Mouse (Mus musculus) heart, embryonic 12.5 days (tissue): Measurements from ENCODE around the gene Tiparp. TPM values are rescaled to one million over a fixed set of nuclear protein-coding genes. Genes with fewer than 3 reads are reported as not detected.

Experiments used
- ATAC-seq: fragments of 200-750 bp; cut with Nextera tagmentation; 2 replicates; pipeline ENCODE4 v1.8.0; 2017; ENCODE audit warnings: moderate TSS enrichment, moderate library complexity; ENCODE audit not compliant: insufficient number of reproducible peaks, low FRiP score
- H3K27ac ChIP-seq: fragments of 300-500 bp; sonication (generic); 2 replicates; pipeline ENCODE4 v1.5.1; 2016; ENCODE audit warnings: mild to moderate bottlenecking, moderate library complexity; ENCODE audit not compliant: poor library complexity, severe bottlenecking
- H3K27me3 ChIP-seq: fragments of 300-500 bp; sonication (generic); replicated peaks from 2 replicates; pipeline ENCODE4 v1.6.1; 2016; ENCODE audit warnings: mild to moderate bottlenecking, moderate library complexity
- H3K36me3 ChIP-seq: fragments of 300-500 bp; sonication (generic); 2 replicates; pipeline ENCODE4 v1.6.1; 2016; ENCODE audit warnings: mild to moderate bottlenecking, moderate library complexity
- H3K4me1 ChIP-seq: fragments of 300-500 bp; sonication (generic); replicated peaks from 2 replicates; pipeline ENCODE4 v1.6.1; 2016; ENCODE audit warnings: mild to moderate bottlenecking
- H3K4me2 ChIP-seq: fragments of 300-500 bp; sonication (generic); 2 replicates; pipeline ENCODE4 v1.6.1; 2016; ENCODE audit warnings: mild to moderate bottlenecking, moderate library complexity
- H3K4me3 ChIP-seq: fragments of 300-500 bp; sonication (generic); 2 replicates; pipeline ENCODE4 v1.5.1; 2016; ENCODE audit warnings: mild to moderate bottlenecking
- H3K9ac ChIP-seq: fragments of 300-500 bp; sonication (generic); 2 replicates; pipeline ENCODE4 v1.6.1; 2016; ENCODE audit warnings: mild to moderate bottlenecking, moderate library complexity
- H3K9me3 ChIP-seq: fragments of 300-500 bp; sonication (generic); replicated peaks from 2 replicates; pipeline ENCODE4 v1.6.1; 2016; ENCODE audit warnings: mild to moderate bottlenecking, moderate library complexity
- WGBS: fragments of 180-500 bp; shearing (Covaris S2); methylation state at CpG from one replicate; pipeline ENCODE4 v1.1.7; 2016; 5-methylcytosine and 5-hydroxymethylcytosine counted together
- polyA plus RNA-seq: library from polyadenylated mRNA; unstranded; fragments of >200 nt; fragmentation: Nextera tagmentation; extraction: Ambion mirVana; gene quantifications from 2 replicates; pipeline ENCODE4 v1.2.1, GENCODE M21; 2016

Tiparp gene
- polyA plus RNA-seq, 1 experiment from 2014 or later: 36.3 TPM

GRCm38 (mm10) chr3:65585291-65585690 is 57.1 kb downstream of the Tiparp start:
- WGBS: 80% methylated on average over 8 of the region's 8 CpGs
- Histone ChIP-seq H3K4me3 (no peak overlapping the region), H3K27ac (no peak overlapping the region)

GRCm38 (mm10) chr3:65585823-65586482 is 57.7 kb downstream of the Tiparp start:
- Histone ChIP-seq H3K27me3 (no peaks in the 10 kb centered on the region), H3K36me3 (no peaks in the 10 kb centered on the region), H3K4me1 (peaks cover 9% of the 10 kb centered on the region; the same call in 1 of the 2 replicates), H3K4me3 (peak overlapping the region; percentile 41), H3K27ac (no peak overlapping the region), H3K9me3 (no peaks in the 10 kb centered on the region), H3K4me2 (peak overlapping the region; percentile 67), H3K9ac (peak overlapping the region; percentile 30)
- 29% methylated on average over 16 of the region's 16 CpGs for whole genome bisulfite sequencing
- ATAC-seq: no peak

More at GRCm38 (mm10) chr3:65585291-65585690, 57.1 kb downstream of the Tiparp start:
- Histone ChIP-seq H3K9ac (no peak overlapping the region), H3K9me3 (no peaks in the 10 kb centered on the region), H3K4me2 (no peak overlapping the region), H3K36me3 (no peaks in the 10 kb centered on the region), H3K4me1 (peaks cover 9% of the 10 kb centered on the region; the same call in 1 of the 2 replicates), H3K27me3 (no peaks in the 10 kb centered on the region)
- no peak for ATAC-seq

- Histone ChIP-seq H3K36me3 (no peaks in the 10 kb centered on the region), H3K9ac (peak overlapping the region; percentile 30; the same call in 1 of the 2 replicates), H3K27me3 (no peaks in the 10 kb centered on the region), H3K27ac (peak overlapping the region; percentile 8; the same call in 1 of the 2 replicates), H3K9me3 (no peaks in the 10 kb centered on the region), H3K4me1 (peaks cover 9% of the 10 kb centered on the region; the same call in 1 of the 2 replicates), H3K4me2 (peak overlapping the region; percentile 67), H3K4me3 (peak overlapping the region; percentile 41)
- 9% methylated on average over 16 of the region's 16 CpGs for WGBS
- ATAC-seq: no peak
These were observed 58.3 kb downstream of the Tiparp start for GRCm38 (mm10) chr3:65586483-65586905.

GRCm38 (mm10) chr3:65586966-65587365 is 58.8 kb downstream of the Tiparp start:
- no peak overlapping the region; the same call in 1 of the 2 replicates for H3K9ac ChIP-seq
- H3K4me2 ChIP-seq: peak overlapping the region; percentile 67
- H3K4me1 ChIP-seq: peaks cover 9% of the 10 kb centered on the region; the same call in 1 of the 2 replicates
- WGBS: 83% methylated on average over 2 of the region's 2 CpGs
- H3K27ac ChIP-seq: no peak overlapping the region
- no peaks in the 10 kb centered on the region for H3K9me3 ChIP-seq
- no peak for ATAC-seq
- no peaks in the 10 kb centered on the region for H3K27me3 ChIP-seq
- H3K4me3 ChIP-seq: peak overlapping the region; percentile 41; the same call in 1 of the 2 replicates
- no peaks in the 10 kb centered on the region for H3K36me3 ChIP-seq

- H3K9me3 ChIP-seq: no peaks in the 10 kb centered on the region
- no peak overlapping the region for H3K9ac ChIP-seq
- H3K4me3 ChIP-seq: no peak overlapping the region
- ATAC-seq: no peak
- 63% methylated on average over 3 of the region's 3 CpGs for WGBS
- H3K4me2 ChIP-seq: no peak overlapping the region
- H3K27ac ChIP-seq: no peak overlapping the region
- H3K27me3 ChIP-seq: no peaks in the 10 kb centered on the region
- H3K36me3 ChIP-seq: no peaks in the 10 kb centered on the region
- peaks cover 9% of the 10 kb centered on the region; the same call in 1 of the 2 replicates for H3K4me1 ChIP-seq
These were observed 60.2 kb downstream of the Tiparp start for GRCm38 (mm10) chr3:65588424-65588823.

- Histone ChIP-seq H3K27me3 (no peaks in the 10 kb centered on the region), H3K9ac (no peak overlapping the region), H3K36me3 (no peaks in the 10 kb centered on the region), H3K4me1 (0 out of 2 replicates have a peak, but pooled peaks cover 1% of the 10 kb centered on the region), H3K4me2 (no peak overlapping the region), H3K27ac (no peak overlapping the region), H3K9me3 (no peaks in the 10 kb centered on the region), H3K4me3 (no peak overlapping the region)
- no peak for ATAC-seq
- 87% methylated on average over 6 of the region's 6 CpGs for WGBS
These were observed 64.6 kb downstream of the Tiparp start for GRCm38 (mm10) chr3:65592850-65593249.

GRCm38 (mm10) chr3:65594493-65594892 is 66.3 kb downstream of the Tiparp start:
- no peaks in the 10 kb centered on the region for H3K27me3 ChIP-seq
- H3K36me3 ChIP-seq: no peaks in the 10 kb centered on the region
- no peak overlapping the region for H3K4me3 ChIP-seq
- 0 out of 2 replicates have a peak, but pooled peaks cover 3% of the 10 kb centered on the region for H3K4me1 ChIP-seq
- ATAC-seq: no peak
- H3K9ac ChIP-seq: no peak overlapping the region
- H3K4me2 ChIP-seq: no peak overlapping the region
- H3K27ac ChIP-seq: no peak overlapping the region
- no peaks in the 10 kb centered on the region for H3K9me3 ChIP-seq

- H3K9me3 ChIP-seq: no peaks in the 10 kb centered on the region
- H3K4me2 ChIP-seq: no peak overlapping the region
- WGBS: 73% methylated on average over 3 of the region's 3 CpGs
- H3K4me1 ChIP-seq: 0 out of 2 replicates have a peak, but pooled peaks cover 3% of the 10 kb centered on the region
- H3K27ac ChIP-seq: no peak overlapping the region
- H3K9ac ChIP-seq: no peak overlapping the region
- no peaks in the 10 kb centered on the region for H3K36me3 ChIP-seq
- no peak for ATAC-seq
- no peak overlapping the region for H3K4me3 ChIP-seq
- H3K27me3 ChIP-seq: no peaks in the 10 kb centered on the region
These were observed 67.0 kb downstream of the Tiparp start for GRCm38 (mm10) chr3:65595196-65595595.

GRCm38 (mm10) chr3:65598071-65598830 is 70.0 kb downstream of the Tiparp start:
- Histone ChIP-seq H3K4me3 (no peak overlapping the region), H3K4me1 (peaks cover 9% of the 10 kb centered on the region), H3K4me2 (no peak overlapping the region), H3K27ac (no peak overlapping the region), H3K9ac (no peak overlapping the region), H3K36me3 (no peaks in the 10 kb centered on the region), H3K9me3 (no peaks in the 10 kb centered on the region), H3K27me3 (no peaks in the 10 kb centered on the region)
- no peak for ATAC-seq
- 62% methylated on average over 7 of the region's 7 CpGs for WGBS

- Histone ChIP-seq H3K9me3 (no peaks in the 10 kb centered on the region), H3K4me2 (no peak overlapping the region), H3K27me3 (no peaks in the 10 kb centered on the region), H3K4me3 (no peak overlapping the region), H3K36me3 (no peaks in the 10 kb centered on the region), H3K4me1 (peaks cover 10% of the 10 kb centered on the region), H3K9ac (no peak overlapping the region), H3K27ac (no peak overlapping the region)
- no peak for ATAC-seq
- WGBS: 80% methylated on average over 6 of the region's 6 CpGs
These were observed 70.9 kb downstream of the Tiparp start for GRCm38 (mm10) chr3:65599151-65599550.

- Histone ChIP-seq H3K9ac (no peak overlapping the region), H3K36me3 (no peaks in the 10 kb centered on the region), H3K27me3 (no peaks in the 10 kb centered on the region), H3K4me2 (no peak overlapping the region), H3K27ac (no peak overlapping the region), H3K4me3 (no peak overlapping the region), H3K4me1 (peaks cover 10% of the 10 kb centered on the region), H3K9me3 (no peaks in the 10 kb centered on the region)
- WGBS: 75% methylated on average over 8 of the region's 8 CpGs
- ATAC-seq: no peak
These were observed 73.3 kb downstream of the Tiparp start for GRCm38 (mm10) chr3:65601291-65602050.
